In the genomic region with DNA sequence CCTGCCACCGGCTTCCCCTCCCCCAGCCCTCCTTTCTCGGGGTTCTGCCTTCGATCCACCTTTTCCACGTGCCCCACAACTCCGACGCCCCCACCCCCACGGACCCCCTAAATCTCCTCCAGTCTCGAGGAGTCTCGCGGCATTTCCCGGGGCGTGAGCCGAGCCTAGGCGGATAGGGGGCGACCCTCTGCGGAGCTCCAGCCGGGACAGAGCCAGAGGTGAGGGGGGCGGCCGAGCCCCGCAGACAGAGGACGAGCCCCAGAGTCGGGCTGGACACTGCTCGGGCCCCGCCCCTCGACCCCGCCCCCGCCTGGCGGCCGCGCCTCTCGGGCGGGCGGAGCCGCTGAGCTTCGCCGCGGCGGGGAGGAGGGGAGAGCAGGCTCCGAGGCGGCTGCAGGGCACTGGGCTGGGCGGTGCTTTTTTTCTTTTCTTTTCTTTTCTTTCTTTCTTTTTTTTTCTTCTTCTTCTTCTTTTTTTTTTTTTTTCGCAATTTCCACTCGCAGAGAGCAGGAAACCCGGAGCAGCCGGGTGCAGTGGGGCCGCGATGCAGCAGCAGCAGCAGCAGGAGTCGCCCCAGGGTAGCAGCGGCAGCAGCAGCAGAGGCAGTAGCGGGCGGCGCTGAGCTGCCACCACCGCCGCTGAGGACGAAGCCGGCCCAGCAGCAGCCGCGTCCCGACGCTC, we compare ENCODE assay signal across 8 mouse cellular contexts. TPM values are rescaled to one million over a fixed set of nuclear protein-coding genes. Genes with fewer than 3 reads are reported as not detected.
DNase-seq lines count a peak whose midpoint lies in the region; ATAC-seq and TF ChIP-seq lines count a peak whose summit lies in the region.

TSS of gene Sh3kbp1 (plus strand) at position 366 of the 681 bp plus-strand sequence.

- peak; percentile 76 for DNase-seq in MEL (ENCODE audit: low read depth, low spot score)
- DNase-seq in cerebellum, adult 8-10 months = peak; percentile 31
- DNase-seq in forelimb bud, embryonic 11.5 days (ENCODE audit: low read depth, low spot score) = peak; percentile 42
- peak; percentile 72 to 74 for DNase-seq in heart, postnatal 36 days
- DNase-seq in layer of hippocampus, adult 2 months (ENCODE audit: low spot score in 2 of 2) = peak in 1 of 2 experiments; percentile 51
- peak; percentile 81 for DNase-seq in lung, embryonic 14.5 days
- DNase-seq in thymus, postnatal 0 days (ENCODE audit: low spot score) = peak; percentile 61

- intact Hi-C loops in heart, postnatal 36 days (cut with DNase I) = loop anchor here (1.0 to 10.0 kb wide), 6 partner anchors 80 to 488 kb away; no protein-coding TSS in a partner anchor

- peaks cover 6 to 10% of the 10 kb centered on the region in 2 experiments for H3K4me1 ChIP-seq in MEL (ENCODE audit: control insufficient read depth in 1 of 2, insufficient read depth in 2 of 2, low read length in 2 of 2)
- no peaks in the 10 kb centered on the region for H3K4me1 ChIP-seq in lung, embryonic 14.5 days (ENCODE audit: insufficient read depth)

- peak in 2 of 3 experiments; percentile 36 to 65; a peak in 4 of 6 replicates for TF ChIP-seq CTCF in MEL (IDR thresholded peaks at IDR 0.05 in 2 of 3, conservative IDR thresholded peaks at IDR 0.05 in 1 of 3; ENCODE audit: control insufficient read depth in 1 of 3, insufficient read depth in 1 of 3, low read depth in 2 of 3, low read length in 3 of 3, poor library complexity in 1 of 3, severe bottlenecking in 1 of 3)
- peak; percentile 66 for TF ChIP-seq CTCF in layer of hippocampus, adult 2 months (conservative IDR thresholded peaks at IDR 0.05)
- 0 out of 2 replicates have a peak, but pooled peaks have one; percentile 16 for TF ChIP-seq CTCF in lung, embryonic 14.5 days (IDR thresholded peaks at IDR 0.05; ENCODE audit: low read depth)

- peaks cover 0 to 15% of the 10 kb centered on the region in 2 experiments; a peak in 2 of 4 replicates for H3K36me3 ChIP-seq in MEL (ENCODE audit: control insufficient read depth in 1 of 2, insufficient read depth in 2 of 2, low read length in 2 of 2)
- no peaks in the 10 kb centered on the region for H3K36me3 ChIP-seq in lung, embryonic 14.5 days (ENCODE audit: insufficient read depth)

- peak in 1 of 2 experiments; percentile 66; a peak in 2 of 4 replicates for TF ChIP-seq POLR2A in MEL (IDR thresholded peaks at IDR 0.05; ENCODE audit: control insufficient read depth in 1 of 2, insufficient read depth in 1 of 2, low read depth in 1 of 2, low read length in 2 of 2, poor library complexity in 1 of 2)

- no peaks in the 10 kb centered on the region for H3K9me3 ChIP-seq in MEL (replicated peaks; ENCODE audit: insufficient read depth, low read length)
- H3K9me3 ChIP-seq in lung, embryonic 14.5 days (ENCODE audit: low read depth, low read length) = no peaks in the 10 kb centered on the region

- no peaks in the 10 kb centered on the region for H3K27me3 ChIP-seq in MEL (ENCODE audit: control insufficient read depth in 1 of 2, insufficient read depth in 2 of 2, low read length in 2 of 2)
- no peaks in the 10 kb centered on the region for H3K27me3 ChIP-seq in lung, embryonic 14.5 days (ENCODE audit: insufficient read depth, low read length)

- TF ChIP-seq RAD21 in MEL (IDR thresholded peaks at IDR 0.05; ENCODE audit: low read depth, low read length) = peak; percentile 38

- H3K27ac ChIP-seq in MEL (ENCODE audit: control insufficient read depth, low read depth, low read length) = peak within 1 kb of the TSS; percentile 72
- H3K27ac ChIP-seq in layer of hippocampus, adult 2 months = peak within 1 kb of the TSS; percentile 86
- peak within 1 kb of the TSS; percentile 73; the same call in 1 of the 2 replicates for H3K27ac ChIP-seq in lung, embryonic 14.5 days (ENCODE audit: low read depth)

- H3K79me2 ChIP-seq in MEL (ENCODE audit: control insufficient read depth, insufficient read depth, low read length, poor library complexity) = peaks cover 8% of the 10 kb centered on the region

- peak within 1 kb of the TSS; percentile 88 for H3K4me3 ChIP-seq in MEL (ENCODE audit: control insufficient read depth in 1 of 2, insufficient read depth in 1 of 2, low read depth in 2 of 2, low read length in 2 of 2)
- H3K4me3 ChIP-seq in layer of hippocampus, adult 2 months = peak within 1 kb of the TSS; percentile 68
- peak within 1 kb of the TSS; percentile 52 for H3K4me3 ChIP-seq in lung, embryonic 14.5 days (ENCODE audit: low read depth, low read length)

- TF ChIP-seq EP300 in MEL (IDR thresholded peaks at IDR 0.05; ENCODE audit: low read depth in 1 of 2, low read length in 2 of 2) = no peak

- WGBS in lung, embryonic 14.5 days = 10% methylated on average over 53 of the region's 60 CpGs

- peak; percentile 93 for ATAC-seq in lung, embryonic 14.5 days (ENCODE audit: insufficient read depth)
- peak; percentile 75 for ATAC-seq in neutrophil, adult 5-6 weeks (ENCODE audit: extremely low read depth, insufficient number of reproducible peaks, low FRiP score, poor library complexity, severe bottlenecking)

- H3K9ac ChIP-seq in MEL (ENCODE audit: control insufficient read depth, low read depth, low read length, poor library complexity, severe bottlenecking) = peak within 1 kb of the TSS; percentile 89
- H3K9ac ChIP-seq in lung, embryonic 14.5 days = peak within 1 kb of the TSS; percentile 58

- peak within 1 kb of the TSS; percentile 66 for H3K4me2 ChIP-seq in lung, embryonic 14.5 days

TF ChIP-seq in MEL, 35 proteins besides CTCF, POLR2A, EP300 and RAD21 (continues in another document):
- TF ChIP-seq HCFC1 (IDR thresholded peaks at IDR 0.05; ENCODE audit: low read depth, low read length) = no peak
- TF ChIP-seq E2F4 (IDR thresholded peaks at IDR 0.05; ENCODE audit: borderline replicate concordance, low read depth, low read length) = no peak
- no peak for TF ChIP-seq KAT2A (conservative IDR thresholded peaks at IDR 0.05; ENCODE audit: low read depth, low read length)
- TF ChIP-seq ETS1 (IDR thresholded peaks at IDR 0.05; ENCODE audit: low read depth, low read length) = no peak
- no peak; the same call in 1 of the 2 replicates for TF ChIP-seq MAZ (IDR thresholded peaks at IDR 0.05; ENCODE audit: low read depth, low read length)
- TF ChIP-seq SIN3A (IDR thresholded peaks at IDR 0.05; ENCODE audit: low read length) = peak; percentile 37; the same call in 1 of the 2 replicates
- no peak; the same call in 1 of the 2 replicates for TF ChIP-seq CHD1 (IDR thresholded peaks at IDR 0.05; ENCODE audit: low read depth, low read length)
- TF ChIP-seq TCF12 (IDR thresholded peaks at IDR 0.05; ENCODE audit: low read depth, low read length) = no peak
- no peak for TF ChIP-seq GABPA (IDR thresholded peaks at IDR 0.05; ENCODE audit: low read depth, low read length)
- peak; percentile 60; the same call in 1 of the 2 replicates for TF ChIP-seq ZNF384 (IDR thresholded peaks at IDR 0.05; ENCODE audit: low read depth, low read length)
- no peak for TF ChIP-seq NRF1 (IDR thresholded peaks at IDR 0.05; ENCODE audit: insufficient read depth, low read depth, low read length, poor library complexity, severe bottlenecking)
- TF ChIP-seq ZC3H11A (IDR thresholded peaks at IDR 0.05; ENCODE audit: low read depth, low read length) = peak; percentile 20; the same call in 1 of the 2 replicates
- no peak for TF ChIP-seq ZKSCAN1 (IDR thresholded peaks at IDR 0.05; ENCODE audit: low read depth, low read length)
- peak; percentile 71; the same call in 1 of the 2 replicates for TF ChIP-seq UBTF (IDR thresholded peaks at IDR 0.05; ENCODE audit: borderline replicate concordance, insufficient read depth, low read depth, low read length)
- no peak for TF ChIP-seq TBP (IDR thresholded peaks at IDR 0.05; ENCODE audit: low read depth, low read length)
- no peak for TF ChIP-seq MEF2A (IDR thresholded peaks at IDR 0.05; ENCODE audit: extremely low read depth, insufficient replicate concordance, low read depth, low read length, poor library complexity, severe bottlenecking)
- TF ChIP-seq NELFE (IDR thresholded peaks at IDR 0.05; ENCODE audit: low read depth, low read length) = peak; percentile 55
- no peak for TF ChIP-seq BHLHE40 (IDR thresholded peaks at IDR 0.05; ENCODE audit: borderline replicate concordance, low read depth, low read length)
- TF ChIP-seq MAFK (IDR thresholded peaks at IDR 0.05; ENCODE audit: borderline replicate concordance, low read depth, low read length) = no peak
- no peak for TF ChIP-seq USF2 (IDR thresholded peaks at IDR 0.05; ENCODE audit: borderline replicate concordance in 1 of 2, insufficient read depth in 1 of 2, low read depth in 1 of 2, low read length in 2 of 2)
- no peak for TF ChIP-seq ELF1 (IDR thresholded peaks at IDR 0.05; ENCODE audit: low read depth, low read length)
- TF ChIP-seq RCOR1 (IDR thresholded peaks at IDR 0.05; ENCODE audit: low read depth, low read length) = no peak
- TF ChIP-seq POLR2AphosphoS5 (IDR thresholded peaks at IDR 0.05; ENCODE audit: borderline replicate concordance, low read depth, low read length) = no peak
- no peak for TF ChIP-seq POLR2AphosphoS2 (IDR thresholded peaks at IDR 0.05; ENCODE audit: low read length)
- TF ChIP-seq TAL1 (IDR thresholded peaks at IDR 0.05; ENCODE audit: low read length) = no peak
- no peak for TF ChIP-seq MAX (IDR thresholded peaks at IDR 0.05; ENCODE audit: low read length)
- TF ChIP-seq ZMIZ1 (IDR thresholded peaks at IDR 0.05; ENCODE audit: low read depth, low read length) = no peak
- TF ChIP-seq SMC3 (IDR thresholded peaks at IDR 0.05; ENCODE audit: low read depth, low read length) = peak; percentile 40; the same call in 1 of the 2 replicates
- TF ChIP-seq USF1 (IDR thresholded peaks at IDR 0.05; ENCODE audit: low read depth, low read length) = 0 out of 2 replicates have a peak, but pooled peaks have one; percentile 8
- no peak for TF ChIP-seq MYC (IDR thresholded peaks at IDR 0.05; ENCODE audit: low read depth, low read length)
- no peak for TF ChIP-seq MYB (IDR thresholded peaks at IDR 0.05; ENCODE audit: low read depth, low read length)
- peak; percentile 48 for TF ChIP-seq CHD2 (IDR thresholded peaks at IDR 0.05; ENCODE audit: low read length)
- no peak for TF ChIP-seq JUND (IDR thresholded peaks at IDR 0.05; ENCODE audit: low read depth, low read length)
- TF ChIP-seq GATA1 (IDR thresholded peaks at IDR 0.05; ENCODE audit: low read depth, low read length) = no peak

RNA-seq across cellular contexts. Expression of gene Sh3kbp1, which starts in this region (rescaled TPM):
- total RNA-seq in MEL (2012; rRNA removed) = 16.0 and 18.6 TPM in 2 replicates
- 10 to 100 TPM in 1 of 2 experiments, not detected in 1; 37.7 TPM for polyA plus RNA-seq in MEL (2012; ENCODE audit: insufficient read depth in 1 of 2, insufficient read length in 2 of 2, low read depth in 1 of 2, low replicate concordance in 2 of 2, missing spikeins in 1 of 2)
- 100 to 1,000 TPM; 104 to 116 TPM for total RNA-seq in heart, postnatal 36 days (2021)
- total RNA-seq in layer of hippocampus, adult 2 months (2021) = 10 to 100 TPM; 37.2 to 37.3 TPM
- 41.5 and 42.5 TPM in 2 replicates for polyA plus RNA-seq in lung, embryonic 14.5 days (2014; fragmentation: Nextera tagmentation; extraction: Ambion mirVana)
- total RNA-seq in neutrophil, adult 5-6 weeks (2017) = 188 and 190 TPM in 2 replicates
- polyA plus RNA-seq in thymus, postnatal 0 days (2015; fragmentation: Nextera tagmentation; extraction: Ambion mirVana) = 190 and 200 TPM in 2 replicates

Comparison
In these comparisons a context has a peak if more than half of its experiments do, and no peak if none do; other contexts are left out.
1. CTCF ChIP-seq: peak in every context shown above with its lines; median percentile 66 in layer of hippocampus, adult 2 months; 50 in MEL; 16 in lung, embryonic 14.5 days.